8 mouse cellular contexts compared by ENCODE assay signal in the genomic region with DNA sequence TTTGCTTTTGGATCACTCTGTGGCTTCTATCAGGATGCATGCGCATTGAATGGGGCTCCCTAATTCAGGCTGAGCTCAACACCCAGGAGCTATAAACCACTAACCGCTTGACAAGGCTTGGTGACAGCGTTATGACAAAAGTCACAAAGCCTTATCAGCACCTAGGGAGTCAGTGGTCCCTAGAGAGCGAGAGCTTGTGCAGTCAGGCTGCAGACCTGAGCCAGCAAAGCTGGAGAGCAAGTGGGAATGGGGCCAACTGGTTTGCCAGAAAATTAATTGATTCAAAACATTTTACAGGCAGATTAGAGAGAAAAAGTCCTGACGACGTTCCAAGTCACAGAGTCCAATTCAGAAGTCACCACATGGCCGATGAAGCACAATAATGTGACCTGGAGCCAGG. TPM values are rescaled to one million over a fixed set of nuclear protein-coding genes. Genes with fewer than 3 reads are reported as not detected.
DNase-seq lines count a peak whose midpoint lies in the region; ATAC-seq lines count a peak whose summit lies in the region.

No protein-coding gene starts in this region.

- H3K9ac ChIP-seq in hindbrain, embryonic 11.5 days (ENCODE audit: low read depth, low read length), result no peak overlapping the region

- ATAC-seq in hindbrain, embryonic 11.5 days (ENCODE audit: low FRiP score), result peak; percentile 58

- no peak overlapping the region for H3K4me2 ChIP-seq in hindbrain, embryonic 11.5 days (replicated peaks; ENCODE audit: low read depth, low read length)

- no peaks in the 10 kb centered on the region for H3K27me3 ChIP-seq in hindbrain, embryonic 11.5 days (ENCODE audit: control insufficient read depth, insufficient read depth, low read length)

- H3K4me1 ChIP-seq in hindbrain, embryonic 11.5 days (replicated peaks; ENCODE audit: control insufficient read depth, insufficient read depth, low read length), result no peaks in the 10 kb centered on the region

- H3K36me3 ChIP-seq in hindbrain, embryonic 11.5 days (ENCODE audit: control insufficient read depth, insufficient read depth, low read length), result no peaks in the 10 kb centered on the region

- no peaks in the 10 kb centered on the region for H3K9me3 ChIP-seq in hindbrain, embryonic 11.5 days (ENCODE audit: control insufficient read depth, low read length)

- DNase-seq in adrenal gland, adult 2 months, result peak; percentile 28
- no peak for DNase-seq in adrenal gland, adult 18-20 months (ENCODE audit: low spot score in 2 of 2)
- DNase-seq in urinary bladder, postnatal 36 days (ENCODE audit: low spot score in 2 of 2), result peak; percentile 10 to 21
- DNase-seq in urinary bladder, adult 2 months (ENCODE audit: low spot score), result no peak
- peak; percentile 24 for DNase-seq in hindbrain, embryonic 11.5 days (ENCODE audit: low spot score)
- DNase-seq in layer of hippocampus, postnatal 14 days (ENCODE audit: low spot score in 2 of 2), result peak; percentile 57 to 90
- no peak for DNase-seq in right cerebral cortex, postnatal 14 days
- no peak for DNase-seq in right cerebral cortex, postnatal 4 days

- H3K27ac ChIP-seq in hindbrain, embryonic 11.5 days (ENCODE audit: low read depth, low read length), result peak overlapping the region; percentile 56

- 74% methylated on average over 7 of the region's 7 CpGs for WGBS in hindbrain, embryonic 11.5 days

- no peak overlapping the region for H3K4me3 ChIP-seq in hindbrain, embryonic 11.5 days (ENCODE audit: low read depth, low read length)

RNA-seq across cellular contexts. Expression of a gene that starts 37.1 kb away (rescaled TPM):
- 10 to 100 TPM; 19.2 to 22.4 TPM for total RNA-seq in adrenal gland, adult 2 months (2021)
- polyA plus RNA-seq in adrenal gland, adult 2 months (2012; rRNA removed), result 13.2 and 14.2 TPM in 2 replicates
- total RNA-seq in adrenal gland, adult 18-20 months (2021), result 10 to 100 TPM; 11.2 to 21.5 TPM
- 10.7 and 11.9 TPM in 2 replicates for polyA plus RNA-seq in urinary bladder, adult 2 months (2012; rRNA removed)
- 22.8 and 28.4 TPM in 2 replicates for polyA plus RNA-seq in hindbrain, embryonic 11.5 days (2014; fragmentation: Nextera tagmentation; extraction: Ambion mirVana)
- 10 to 100 TPM; 13.5 to 14.6 TPM for total RNA-seq in layer of hippocampus, postnatal 14 days (2021)

Comparison
In these comparisons a context has a peak if more than half of its experiments do, and no peak if none do; other contexts are left out.
1. DNase-seq: peak in adrenal gland, adult 2 months (single experiment), urinary bladder, postnatal 36 days (2 of 2), hindbrain, embryonic 11.5 days (single experiment) and layer of hippocampus, postnatal 14 days (2 of 2); none in adrenal gland, adult 18-20 months (0 of 2), urinary bladder, adult 2 months (single experiment), right cerebral cortex, postnatal 14 days (single experiment) and right cerebral cortex, postnatal 4 days (single experiment).